ENCODE assay signal across 8 mouse cellular contexts in genomic region chr9:7836331-7836730, GRCm38 (mm10). TPM values are rescaled to one million over a fixed set of nuclear protein-coding genes. Genes with fewer than 3 reads are reported as not detected.
DNase-seq lines count a peak whose midpoint lies in the region; ATAC-seq and TF ChIP-seq lines count a peak whose summit lies in the region.

No protein-coding gene starts in this region.

- ATAC-seq in intestine, embryonic 14.5 days (replicated peaks; ENCODE audit: low FRiP score, low TSS enrichment, low read depth) = peak; percentile 26; the same call in 1 of the 2 replicates
- peak; percentile 19; the same call in 1 of the 2 replicates for ATAC-seq in limb, embryonic 14.5 days (ENCODE audit: low FRiP score, low read depth)
- peak; percentile 24 for ATAC-seq in midbrain, embryonic 13.5 days
- ATAC-seq in stomach, embryonic 14.5 days (ENCODE audit: insufficient number of reproducible peaks, insufficient read depth, low FRiP score, low read depth) = peak; percentile 38; the same call in 1 of the 2 replicates

- H3K27me3 ChIP-seq in intestine, embryonic 14.5 days (replicated peaks; ENCODE audit: control insufficient read depth, insufficient read depth, low read length) = no peaks in the 10 kb centered on the region
- no peaks in the 10 kb centered on the region for H3K27me3 ChIP-seq in limb, embryonic 14.5 days (ENCODE audit: control insufficient read depth, insufficient read depth, low read length)
- no peaks in the 10 kb centered on the region for H3K27me3 ChIP-seq in midbrain, embryonic 13.5 days
- no peaks in the 10 kb centered on the region for H3K27me3 ChIP-seq in stomach, embryonic 14.5 days (ENCODE audit: control insufficient read depth, insufficient read depth, low read length)

- peak overlapping the region; percentile 61 for H3K4me3 ChIP-seq in cortical plate, adult 2 months (ENCODE audit: insufficient read depth, low read length)
- peak overlapping the region; percentile 65 for H3K4me3 ChIP-seq in intestine, embryonic 14.5 days (ENCODE audit: low read depth, low read length)
- peak overlapping the region; percentile 72 for H3K4me3 ChIP-seq in limb, embryonic 14.5 days (replicated peaks; ENCODE audit: low read length)
- peak overlapping the region; percentile 70 for H3K4me3 ChIP-seq in midbrain, embryonic 13.5 days (replicated peaks)
- peak overlapping the region; percentile 76 for H3K4me3 ChIP-seq in stomach, embryonic 14.5 days (ENCODE audit: low read depth, low read length)

- peak; percentile 38 for DNase-seq in urinary bladder, adult 2 months (ENCODE audit: low spot score)
- DNase-seq in urinary bladder, postnatal 10 days (ENCODE audit: low spot score) = no peak
- DNase-seq in gastrocnemius, postnatal 10 days = peak; percentile 23
- DNase-seq in intestine, embryonic 14.5 days (ENCODE audit: low spot score) = peak; percentile 85
- DNase-seq in limb, embryonic 14.5 days (ENCODE audit: low spot score) = peak; percentile 62

- peak overlapping the region; percentile 85 for H3K9ac ChIP-seq in intestine, embryonic 14.5 days (ENCODE audit: low read length)
- H3K9ac ChIP-seq in limb, embryonic 14.5 days (ENCODE audit: low read depth, low read length, severe bottlenecking) = peak overlapping the region; percentile 90
- peak overlapping the region; percentile 82 for H3K9ac ChIP-seq in midbrain, embryonic 13.5 days (replicated peaks)
- peak overlapping the region; percentile 76 for H3K9ac ChIP-seq in stomach, embryonic 14.5 days (replicated peaks; ENCODE audit: low read depth, low read length)

- H3K4me1 ChIP-seq in cortical plate, adult 2 months (ENCODE audit: control insufficient read depth, insufficient read depth, low read length) = peaks cover 3% of the 10 kb centered on the region; the same call in 1 of the 2 replicates
- H3K4me1 ChIP-seq in intestine, embryonic 14.5 days (replicated peaks; ENCODE audit: control insufficient read depth, insufficient read depth, low read length) = peaks cover 8% of the 10 kb centered on the region; the same call in 1 of the 2 replicates
- peaks cover 12% of the 10 kb centered on the region; the same call in 1 of the 2 replicates for H3K4me1 ChIP-seq in limb, embryonic 14.5 days (ENCODE audit: control insufficient read depth, insufficient read depth, low read length)
- H3K4me1 ChIP-seq in midbrain, embryonic 13.5 days (replicated peaks) = peaks cover 42% of the 10 kb centered on the region
- H3K4me1 ChIP-seq in stomach, embryonic 14.5 days (ENCODE audit: control insufficient read depth, insufficient read depth, low read length) = peaks cover 5% of the 10 kb centered on the region

- H3K9me3 ChIP-seq in intestine, embryonic 14.5 days (ENCODE audit: control insufficient read depth, low read length) = no peaks in the 10 kb centered on the region
- H3K9me3 ChIP-seq in limb, embryonic 14.5 days (ENCODE audit: control insufficient read depth, low read length) = no peaks in the 10 kb centered on the region
- H3K9me3 ChIP-seq in midbrain, embryonic 13.5 days = no peaks in the 10 kb centered on the region
- H3K9me3 ChIP-seq in stomach, embryonic 14.5 days (ENCODE audit: control insufficient read depth, low read depth, low read length) = no peaks in the 10 kb centered on the region

- H3K36me3 ChIP-seq in intestine, embryonic 14.5 days (ENCODE audit: control insufficient read depth, insufficient read depth, low read length) = peaks cover 26% of the 10 kb centered on the region
- H3K36me3 ChIP-seq in limb, embryonic 14.5 days (ENCODE audit: control insufficient read depth, insufficient read depth, low read length) = peaks cover 16% of the 10 kb centered on the region
- peaks cover 13% of the 10 kb centered on the region for H3K36me3 ChIP-seq in midbrain, embryonic 13.5 days
- H3K36me3 ChIP-seq in stomach, embryonic 14.5 days (ENCODE audit: control insufficient read depth, insufficient read depth, low read length) = peaks cover 13% of the 10 kb centered on the region; the same call in 1 of the 2 replicates

- 0% methylated on average over 16 of the region's 16 CpGs for WGBS in intestine, embryonic 14.5 days
- WGBS in limb, embryonic 14.5 days = under 1% methylated on average over 16 of the region's 16 CpGs
- WGBS in midbrain, embryonic 13.5 days = under 1% methylated on average over 16 of the region's 16 CpGs
- WGBS in stomach, embryonic 14.5 days = under 1% methylated on average over 16 of the region's 16 CpGs

- no peak for TF ChIP-seq CTCF in cortical plate, adult 2 months (IDR thresholded peaks at IDR 0.05; ENCODE audit: extremely low read depth, insufficient read depth, low read length)

- TF ChIP-seq POLR2A in cortical plate, adult 2 months (IDR thresholded peaks at IDR 0.05; ENCODE audit: extremely low read depth, insufficient read depth, low read length) = no peak
- no peak for TF ChIP-seq POLR2A in limb, embryonic 14.5 days (IDR thresholded peaks at IDR 0.05; ENCODE audit: borderline replicate concordance, extremely low read depth, insufficient read depth, insufficient read length)

- peak overlapping the region; percentile 86 for H3K27ac ChIP-seq in cortical plate, adult 2 months (ENCODE audit: insufficient read depth, low read length)
- peak overlapping the region; percentile 98 for H3K27ac ChIP-seq in intestine, embryonic 14.5 days (ENCODE audit: low read depth)
- peak overlapping the region; percentile 99 for H3K27ac ChIP-seq in limb, embryonic 14.5 days (replicated peaks; ENCODE audit: low read depth, low read length)
- peak overlapping the region; percentile 98 for H3K27ac ChIP-seq in midbrain, embryonic 13.5 days
- peak overlapping the region; percentile 99 for H3K27ac ChIP-seq in stomach, embryonic 14.5 days (ENCODE audit: low read length)

- peak overlapping the region; percentile 90 for H3K4me2 ChIP-seq in intestine, embryonic 14.5 days (ENCODE audit: low read length)
- H3K4me2 ChIP-seq in limb, embryonic 14.5 days (replicated peaks; ENCODE audit: low read depth, low read length, severe bottlenecking) = peak overlapping the region; percentile 64
- H3K4me2 ChIP-seq in midbrain, embryonic 13.5 days (replicated peaks) = peak overlapping the region; percentile 62
- H3K4me2 ChIP-seq in stomach, embryonic 14.5 days (replicated peaks; ENCODE audit: low read depth, low read length) = peak overlapping the region; percentile 58

RNA-seq across cellular contexts. Expression of gene Birc2, which starts 0.5 kb away (rescaled TPM):
- 23.6 and 27.7 TPM in 2 replicates for polyA plus RNA-seq in urinary bladder, adult 2 months (2012; rRNA removed)
- polyA plus RNA-seq in cortical plate, adult 2 months (2012; rRNA removed) = 25.7 and 27.4 TPM in 2 replicates
- total RNA-seq in gastrocnemius, postnatal 10 days (2021) = 10 to 100 TPM; 18.1 to 19.6 TPM
- 36.2 and 39.8 TPM in 2 replicates for polyA plus RNA-seq in intestine, embryonic 14.5 days (2014; fragmentation: Nextera tagmentation; extraction: Ambion mirVana)
- 41.2 and 42.8 TPM in 2 replicates for polyA plus RNA-seq in limb, embryonic 14.5 days (2012; rRNA removed)
- 41.7 and 45.3 TPM in 2 replicates for polyA plus RNA-seq in limb, embryonic 14.5 days (2014; fragmentation: Nextera tagmentation; extraction: Ambion mirVana)
- 49.1 and 50.7 TPM in 2 replicates for polyA plus RNA-seq in midbrain, embryonic 13.5 days (2015; fragmentation: Nextera tagmentation; extraction: Ambion mirVana)
- polyA plus RNA-seq in stomach, embryonic 14.5 days (2014; fragmentation: Nextera tagmentation; extraction: Ambion mirVana) = 50.3 and 53.9 TPM in 2 replicates

RNA-seq across cellular contexts. Expression of gene Birc3, which starts 36.7 kb away (rescaled TPM):
- polyA plus RNA-seq in urinary bladder, adult 2 months (2012; rRNA removed) = 18.2 and 21.2 TPM in 2 replicates
- 1.9 and 2.6 TPM in 2 replicates for polyA plus RNA-seq in cortical plate, adult 2 months (2012; rRNA removed)
- total RNA-seq in gastrocnemius, postnatal 10 days (2021) = 10 to 100 TPM in 1 of 2 experiments, 1 to 10 TPM in 1; 7.2 to 12.5 TPM
- polyA plus RNA-seq in intestine, embryonic 14.5 days (2014; fragmentation: Nextera tagmentation; extraction: Ambion mirVana) = 9.0 and 9.4 TPM in 2 replicates
- 16.1 and 16.9 TPM in 2 replicates for polyA plus RNA-seq in limb, embryonic 14.5 days (2012; rRNA removed)
- 10.3 and 13.2 TPM in 2 replicates for polyA plus RNA-seq in limb, embryonic 14.5 days (2014; fragmentation: Nextera tagmentation; extraction: Ambion mirVana)
- 1.4 and 1.5 TPM in 2 replicates for polyA plus RNA-seq in midbrain, embryonic 13.5 days (2015; fragmentation: Nextera tagmentation; extraction: Ambion mirVana)
- polyA plus RNA-seq in stomach, embryonic 14.5 days (2014; fragmentation: Nextera tagmentation; extraction: Ambion mirVana) = 7.7 and 8.4 TPM in 2 replicates
